Mouse (Mus musculus) MEL (cell line): ENCODE data around the gene Actg1. TPM values are rescaled to one million over a fixed set of nuclear protein-coding genes. Genes with fewer than 3 reads are reported as not detected.
A peak's percentile ranks its signal among the peaks of the same experiment; 100 is the strongest.

Experiments used
- DNase-seq: peaks from one replicate; pipeline ENCODE4 v3.0.0; 2011; ENCODE audit warnings: low read depth, low spot score
- H3K27ac ChIP-seq: 2 replicates; pipeline ENCODE4 v1.5.1; 2012; ENCODE audit warnings: low read depth, mild to moderate bottlenecking, control low read depth, low read length, moderate library complexity; ENCODE audit not compliant: control insufficient read depth
- H3K27me3 ChIP-seq, 2 experiments: fragments of 150-350 bp in 1 of 2; sonication (generic) in 1 of 2; 2 replicates each; pipeline ENCODE4 v1.6.1; 2012; ENCODE audit warnings: low read length in 2 of 2, mild to moderate bottlenecking in 2 of 2, improper control_type of control experiment in 1 of 2, moderate library complexity in 1 of 2; ENCODE audit not compliant: insufficient read depth in 2 of 2, control insufficient read depth in 1 of 2
- H3K36me3 ChIP-seq, 2 experiments: 2 replicates each; pipeline ENCODE4 v1.6.1; 2012 to 2014; ENCODE audit warnings: low read length in 2 of 2, improper control_type of control experiment in 1 of 2, inconsistent platforms in 1 of 2, mild to moderate bottlenecking in 1 of 2; ENCODE audit not compliant: insufficient read depth in 2 of 2, control insufficient read depth in 1 of 2
- H3K4me1 ChIP-seq, 2 experiments: fragments of 150-350 bp in 1 of 2; sonication (generic) in 1 of 2; 2 replicates each; pipeline ENCODE4 v1.6.1; 2012; ENCODE audit warnings: low read length in 2 of 2, improper control_type of control experiment in 1 of 2, mild to moderate bottlenecking in 1 of 2; ENCODE audit not compliant: insufficient read depth in 2 of 2, control insufficient read depth in 1 of 2
- H3K4me3 ChIP-seq, 2 experiments: fragments of 150-350 bp in 1 of 2; sonication (generic) in 1 of 2; 2 replicates each; pipeline ENCODE4 v1.5.1; 2012; ENCODE audit warnings: low read depth in 2 of 2, low read length in 2 of 2, mild to moderate bottlenecking in 2 of 2, moderate library complexity in 2 of 2, control low read depth in 1 of 2, improper control_type of control experiment in 1 of 2; ENCODE audit not compliant: control insufficient read depth in 1 of 2, insufficient read depth in 1 of 2
- H3K79me2 ChIP-seq: 2 replicates; pipeline ENCODE4 v1.6.1; 2012; ENCODE audit warnings: mild to moderate bottlenecking, low read length, moderate library complexity; ENCODE audit not compliant: control insufficient read depth, poor library complexity, insufficient read depth
- H3K9ac ChIP-seq: 2 replicates; pipeline ENCODE4 v1.6.1; 2012; ENCODE audit warnings: low read depth, mild to moderate bottlenecking, control low read depth, low read length, moderate library complexity; ENCODE audit not compliant: control insufficient read depth, poor library complexity, severe bottlenecking
- H3K9me3 ChIP-seq: fragments of 150-350 bp; sonication (generic); replicated peaks from 2 replicates; pipeline ENCODE4 v1.6.1; 2012; ENCODE audit warnings: mild to moderate bottlenecking, low read length, improper control_type of control experiment, moderate library complexity; ENCODE audit not compliant: insufficient read depth
- BHLHE40 ChIP-seq: IDR thresholded peaks from 2 replicates; pipeline ENCODE4 v1.6.1; 2012; ENCODE audit warnings: low read depth, mild to moderate bottlenecking, inconsistent platforms, low read length, improper control_type of control experiment, borderline replicate concordance
- CHD2 ChIP-seq: IDR thresholded peaks from 2 replicates; pipeline ENCODE4 v1.6.1; 2011; ENCODE audit warnings: low read length, improper control_type of control experiment
- E2F4 ChIP-seq: IDR thresholded peaks from 2 replicates; pipeline ENCODE4 v1.6.1; 2011; ENCODE audit warnings: low read depth, low read length, improper control_type of control experiment, borderline replicate concordance
- ETS1 ChIP-seq: IDR thresholded peaks from 2 replicates; pipeline ENCODE4 v1.6.1; 2012; ENCODE audit warnings: low read depth, mild to moderate bottlenecking, inconsistent platforms, low read length, improper control_type of control experiment, moderate library complexity
- KAT2A ChIP-seq: conservative IDR thresholded peaks from 2 replicates; pipeline ENCODE4 v1.6.1; 2012; ENCODE audit warnings: low read depth, low read length, improper control_type of control experiment, inconsistent platforms
- MXI1 ChIP-seq: IDR thresholded peaks from 2 replicates; pipeline ENCODE4 v1.6.1; 2011; ENCODE audit warnings: mild to moderate bottlenecking, low read depth, low read length, improper control_type of control experiment
- MYC ChIP-seq: IDR thresholded peaks from 2 replicates; pipeline ENCODE4 v1.6.1; 2011; ENCODE audit warnings: low read depth, mild to moderate bottlenecking, low read length, improper control_type of control experiment, moderate library complexity
- RAD21 ChIP-seq: IDR thresholded peaks from 2 replicates; pipeline ENCODE4 v1.6.1; 2011; ENCODE audit warnings: mild to moderate bottlenecking, low read depth, low read length, improper control_type of control experiment
- ZC3H11A ChIP-seq: IDR thresholded peaks from 2 replicates; pipeline ENCODE4 v1.6.1; 2012; ENCODE audit warnings: low read depth, mild to moderate bottlenecking, inconsistent platforms, low read length, improper control_type of control experiment
- ZKSCAN1 ChIP-seq: IDR thresholded peaks from 2 replicates; pipeline ENCODE4 v1.6.1; 2012; ENCODE audit warnings: low read depth, mild to moderate bottlenecking, inconsistent platforms, low read length, improper control_type of control experiment, moderate library complexity
- polyA plus RNA-seq, 2 experiments: library from polyadenylated mRNA; stranded (reverse) in 1 of 2; unstranded in 1 of 2; fragments of >175 nt in 1 of 2; fragments of >200 nt in 1 of 2; gene quantifications; 2 replicates each; pipeline versions ENCODE4 v1.2.1 to v1.2.4; 2012; ENCODE audit warnings: low replicate concordance in 2 of 2, low read depth in 1 of 2; ENCODE audit not compliant: insufficient read length in 2 of 2, insufficient read depth in 1 of 2, missing spikeins in 1 of 2
- total RNA-seq: library from RNA; depleted of rRNA; stranded (reverse); fragments of 300-350 nt; gene quantifications from 2 replicates; pipeline ENCODE4 v1.2.3, GENCODE M21; 2012

Actg1 gene
- total and polyA plus RNA-seq, 3 experiments: 899 to 1,784 (median 1,328) TPM

- Histone ChIP-seq H3K4me3 (peak overlapping the region; percentile 79 to 80; a peak in 3 of 4 replicates), H3K27ac (no peak overlapping the region), H3K36me3 (no peaks in the 10 kb centered on the region; a peak in 1 of 4 replicates), H3K27me3 (no peaks in the 10 kb centered on the region), H3K9me3 (no peaks in the 10 kb centered on the region), H3K4me1 (peaks cover 5 to 11% of the 10 kb centered on the region in 2 experiments; a peak in 3 of 4 replicates), H3K79me2 (peaks cover 11% of the 10 kb centered on the region), H3K9ac (peak overlapping the region; percentile 85)
- TF ChIP-seq CHD2 (no peak), BHLHE40 (no peak)
- DNase-seq: peak; percentile 32
Observed at GRCm38 (mm10) chr11:120377337-120377736, 29.0 kb upstream of the Actg1 start.

- H3K9me3 ChIP-seq: no peaks in the 10 kb centered on the region
- H3K79me2 ChIP-seq: peaks cover 11% of the 10 kb centered on the region
- H3K4me3 ChIP-seq: no peak overlapping the region
- H3K27me3 ChIP-seq: no peaks in the 10 kb centered on the region
- no peak overlapping the region for H3K9ac ChIP-seq
- peaks cover 5 to 11% of the 10 kb centered on the region in 2 experiments; a peak in 3 of 4 replicates for H3K4me1 ChIP-seq
- H3K27ac ChIP-seq: no peak overlapping the region
- DNase-seq: no peak
- H3K36me3 ChIP-seq: no peaks in the 10 kb centered on the region; a peak in 1 of 4 replicates
- no peak for TF ChIP-seq MXI1
- TF ChIP-seq RAD21: no peak
Observed at GRCm38 (mm10) chr11:120376302-120377160, 28.2 kb upstream of the Actg1 start.

GRCm38 (mm10) chr11:120375324-120375723 lies 27.0 kb upstream of the Actg1 start:
- TF ChIP-seq BHLHE40 (no peak), MYC (no peak), ZC3H11A (no peak), ZKSCAN1 (no peak), ETS1 (no peak), E2F4 (no peak), KAT2A (no peak)
- Histone ChIP-seq H3K9ac (no peak overlapping the region), H3K36me3 (no peaks in the 10 kb centered on the region; a peak in 1 of 4 replicates), H3K27me3 (no peaks in the 10 kb centered on the region), H3K27ac (no peak overlapping the region), H3K79me2 (peaks cover 11% of the 10 kb centered on the region), H3K4me3 (no peak overlapping the region), H3K9me3 (no peaks in the 10 kb centered on the region), H3K4me1 (peaks cover 5 to 11% of the 10 kb centered on the region in 2 experiments; a peak in 3 of 4 replicates)
- no peak for DNase-seq
